Mouse (Mus musculus) heart, postnatal 0 days (tissue): Measurements from ENCODE around the gene Nrgn. TPM values are rescaled to one million over a fixed set of nuclear protein-coding genes. Genes with fewer than 3 reads are reported as not detected.

ENCODE experiments used
- ATAC-seq: fragments of 200-750 bp; cut with Nextera tagmentation; 2 replicates; pipeline ENCODE4 v1.8.0; 2017; ENCODE audit warnings: low read depth, moderate number of reproducible peaks, moderate library complexity; ENCODE audit not compliant: insufficient read depth
- DNase-seq: peaks from one replicate; pipeline ENCODE4 v3.0.0-alpha.2; 2016; ENCODE audit warnings: low spot score
- H3K27ac ChIP-seq: fragments of 300-500 bp; sonication (generic); 2 replicates; pipeline ENCODE4 v1.5.1; 2014; ENCODE audit warnings: low read depth, mild to moderate bottlenecking
- H3K27me3 ChIP-seq: fragments of 300-500 bp; sonication (generic); 2 replicates; pipeline ENCODE4 v1.6.1; 2014; ENCODE audit warnings: low read length, mixed read lengths; ENCODE audit not compliant: control insufficient read depth, insufficient read depth
- H3K36me3 ChIP-seq: fragments of 300-500 bp; sonication (generic); replicated peaks from 2 replicates; pipeline ENCODE4 v1.6.1; 2014; ENCODE audit warnings: low read length, mixed read lengths; ENCODE audit not compliant: control insufficient read depth, insufficient read depth
- H3K4me1 ChIP-seq: fragments of 300-500 bp; sonication (generic); 2 replicates; pipeline ENCODE4 v1.6.1; 2014; ENCODE audit warnings: antibody characterized with exemption; ENCODE audit not compliant: control insufficient read depth, insufficient read depth
- H3K4me2 ChIP-seq: fragments of 300-500 bp; sonication (generic); 2 replicates; pipeline ENCODE4 v1.6.1; 2014; ENCODE audit warnings: low read depth, mild to moderate bottlenecking, low read length, moderate library complexity
- H3K4me3 ChIP-seq: fragments of 300-500 bp; sonication (generic); 2 replicates; pipeline ENCODE4 v1.5.1; 2014; ENCODE audit warnings: low read depth, low read length
- H3K9ac ChIP-seq: fragments of 300-500 bp; sonication (generic); replicated peaks from 2 replicates; pipeline ENCODE4 v1.6.1; 2014; ENCODE audit warnings: low read depth, low read length, mixed read lengths
- H3K9me3 ChIP-seq: fragments of 300-500 bp; sonication (generic); replicated peaks from 2 replicates; pipeline ENCODE4 v1.6.1; 2016; ENCODE audit warnings: low read length; ENCODE audit not compliant: control insufficient read depth
- CTCF ChIP-seq: IDR thresholded peaks from 2 replicates; pipeline ENCODE4 v1.5.1; 2016; ENCODE audit warnings: antibody characterized with exemption, control low read depth, low read depth
- EP300 ChIP-seq: IDR thresholded peaks from 2 replicates; pipeline ENCODE4 v1.6.1; 2016; ENCODE audit warnings: antibody characterized with exemption, low read depth
- WGBS: fragments of 180-500 bp; shearing (Covaris S2); extraction: QIAGEN DNeasy Blood & Tissue Kit; methylation state at CpG from one replicate; pipeline ENCODE4 v1.1.7; 2014; 5-methylcytosine and 5-hydroxymethylcytosine counted together
- polyA plus RNA-seq: library from polyadenylated mRNA; unstranded; fragments of >200 nt; fragmentation: Nextera tagmentation; extraction: Ambion mirVana; gene quantifications from 2 replicates; pipeline ENCODE4 v1.2.1, GENCODE M21; 2015
- total RNA-seq: library from RNA; depleted of rRNA; stranded (reverse); fragments of >200 nt; gene quantifications from 2 replicates; pipeline ENCODE4 v1.2.3, GENCODE M21; 2014; ENCODE audit warnings: low replicate concordance

The Nrgn gene
- total and polyA plus RNA-seq, 2 experiments from 2014 or later: 2.0 TPM; not detected in 1

DNA sequence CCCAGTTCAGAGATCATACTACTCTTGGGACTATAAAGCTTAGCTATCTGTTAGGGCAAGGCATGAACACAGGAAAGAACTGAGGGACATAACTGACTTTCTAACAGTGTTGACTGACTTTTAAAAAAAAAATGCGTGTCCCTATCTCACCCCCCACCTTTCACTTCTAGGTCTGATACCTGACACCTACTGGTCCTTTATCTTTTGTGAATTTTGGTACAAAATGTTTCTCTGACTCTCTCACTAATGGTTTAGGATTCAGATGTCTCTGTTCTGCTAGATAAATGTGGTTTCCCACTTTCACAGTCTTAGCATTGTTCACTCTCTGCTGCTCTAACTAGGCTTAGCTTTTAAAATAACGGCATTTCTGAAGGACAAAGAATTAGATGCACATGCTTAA is 39.3 kb upstream of the Nrgn start:
- Histone ChIP-seq H3K4me2 (no peak overlapping the region), H3K36me3 (no peaks in the 10 kb centered on the region), H3K9ac (no peak overlapping the region), H3K27ac (no peak overlapping the region), H3K4me1 (no peaks in the 10 kb centered on the region), H3K4me3 (no peak overlapping the region), H3K27me3 (no peaks in the 10 kb centered on the region), H3K9me3 (no peaks in the 10 kb centered on the region)
- ATAC-seq (no peak), DNase-seq (no peak)
- TF ChIP-seq EP300 (no peak), CTCF (no peak)
- WGBS: 54% methylated on average over 2 of the region's 2 CpGs

DNA sequence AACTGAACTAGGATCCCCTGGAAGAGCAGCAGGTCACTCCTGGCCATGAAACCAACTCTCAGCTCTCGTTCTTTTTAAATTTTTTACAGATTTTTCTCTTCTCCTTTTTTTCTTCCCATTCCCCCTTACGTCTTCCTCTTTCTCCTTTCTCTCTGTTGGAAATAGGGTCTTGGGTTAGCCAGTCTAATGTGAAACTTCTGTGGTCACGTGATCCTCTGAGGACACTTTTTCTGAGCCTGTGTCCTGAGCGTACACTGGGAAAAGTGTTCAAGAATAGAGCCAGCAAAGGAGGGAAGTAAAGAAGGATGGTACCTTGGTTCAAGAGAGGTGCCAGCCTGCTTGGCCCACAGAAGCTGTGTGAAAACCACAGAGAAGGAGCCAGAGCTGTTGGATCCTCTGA is 37.7 kb upstream of the Nrgn start:
- no peaks in the 10 kb centered on the region for H3K9me3 ChIP-seq
- ATAC-seq: no peak

DNA sequence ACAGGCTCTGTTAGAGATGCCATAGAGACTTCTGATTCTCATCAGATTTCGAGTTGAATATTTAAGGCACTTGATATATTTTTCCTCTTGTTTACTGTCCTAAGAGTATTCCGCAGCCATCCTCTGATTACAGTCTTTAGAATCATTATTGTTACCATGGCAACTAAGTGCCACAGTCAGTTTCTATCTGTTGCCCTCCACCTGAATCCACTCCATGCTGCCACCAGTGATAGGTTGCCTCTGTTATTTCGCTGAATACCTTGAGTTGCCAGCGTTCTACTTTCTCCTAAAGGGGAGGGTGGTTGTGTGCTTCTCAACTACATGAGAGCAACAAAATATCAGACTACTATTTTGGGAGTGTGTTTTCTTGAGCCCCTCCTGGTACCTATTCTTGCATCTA is 34.0 kb upstream of the Nrgn start:
- TF ChIP-seq CTCF: no peak
- no peak for TF ChIP-seq EP300
- ATAC-seq: no peak
- H3K27me3 ChIP-seq: no peaks in the 10 kb centered on the region
- H3K9ac ChIP-seq: no peak overlapping the region
- no peak overlapping the region for H3K4me3 ChIP-seq
- no peaks in the 10 kb centered on the region for H3K4me1 ChIP-seq
- H3K4me2 ChIP-seq: no peak overlapping the region
- DNase-seq: no peak
- H3K9me3 ChIP-seq: no peaks in the 10 kb centered on the region
- WGBS: 64% methylated on average over 4 of the region's 4 CpGs
- no peaks in the 10 kb centered on the region for H3K36me3 ChIP-seq
- no peak overlapping the region for H3K27ac ChIP-seq

More for the DNA sequence above, 37.7 kb upstream of the Nrgn start:
- Histone ChIP-seq H3K27ac (no peak overlapping the region), H3K4me2 (no peak overlapping the region), H3K36me3 (no peaks in the 10 kb centered on the region), H3K4me1 (no peaks in the 10 kb centered on the region), H3K9ac (no peak overlapping the region), H3K4me3 (no peak overlapping the region), H3K27me3 (no peaks in the 10 kb centered on the region)
- no peak for DNase-seq
- WGBS: 78% methylated on average over 4 of the region's 4 CpGs
- TF ChIP-seq EP300 (no peak), CTCF (no peak)

DNA sequence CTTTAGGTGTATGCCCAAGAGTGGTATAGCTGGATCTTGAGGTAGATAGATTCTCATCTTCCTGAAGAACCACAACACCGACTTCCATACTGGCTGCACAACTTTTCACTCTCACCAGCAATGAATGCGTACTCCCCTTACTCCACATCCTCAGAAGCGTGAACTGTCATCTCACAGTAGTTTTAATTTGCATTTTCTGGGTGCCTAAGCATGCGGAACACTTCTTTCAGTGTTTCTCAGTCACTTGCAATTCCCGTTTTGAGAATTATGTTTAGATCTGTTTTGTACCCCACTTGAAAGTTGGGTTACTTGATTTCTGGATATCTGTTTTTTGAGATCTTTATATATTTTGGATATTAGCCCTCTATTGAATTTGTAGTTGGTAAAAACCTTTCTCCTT is 30.9 kb upstream of the Nrgn start:
- no peaks in the 10 kb centered on the region for H3K27me3 ChIP-seq
- no peaks in the 10 kb centered on the region for H3K4me1 ChIP-seq
- 79% methylated on average over 5 of the region's 5 CpGs for WGBS
- no peak overlapping the region for H3K27ac ChIP-seq
- no peak overlapping the region for H3K4me3 ChIP-seq
- no peak overlapping the region for H3K4me2 ChIP-seq
- TF ChIP-seq CTCF (no peak), EP300 (no peak)
- no peaks in the 10 kb centered on the region for H3K9me3 ChIP-seq
- DNase-seq (no peak), ATAC-seq (no peak)
- no peak overlapping the region for H3K9ac ChIP-seq
- no peaks in the 10 kb centered on the region for H3K36me3 ChIP-seq

DNA sequence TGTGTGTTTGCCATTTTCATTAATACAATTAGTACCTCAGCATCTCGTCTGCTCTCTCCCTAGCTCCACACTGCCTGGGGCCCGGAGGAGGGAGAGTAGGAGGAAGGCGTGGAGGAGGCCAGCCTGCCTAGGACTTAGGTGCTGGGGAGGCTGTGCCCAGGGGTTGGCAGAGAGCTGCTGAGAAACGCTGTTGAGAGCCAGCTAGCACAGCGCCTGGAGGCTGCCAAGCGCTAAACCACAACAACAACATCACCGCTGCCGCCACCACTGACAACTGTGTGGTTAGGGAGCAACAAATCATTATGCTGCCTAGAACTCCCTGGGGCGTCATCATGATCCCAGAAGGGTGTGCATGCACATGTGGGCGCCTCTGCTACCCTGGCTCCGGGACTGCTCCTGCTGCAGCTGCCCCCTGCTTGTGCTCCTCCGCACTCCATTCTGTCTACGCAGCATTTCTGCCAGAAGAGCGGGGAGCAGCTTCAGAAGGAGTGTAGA is 23.8 kb upstream of the Nrgn start:
- no peak for TF ChIP-seq EP300
- TF ChIP-seq CTCF: no peak
- no peaks in the 10 kb centered on the region for H3K36me3 ChIP-seq
- 35% methylated on average over 14 of the region's 14 CpGs for WGBS
- H3K27me3 ChIP-seq: no peaks in the 10 kb centered on the region
- H3K27ac ChIP-seq: no peak overlapping the region
- H3K4me1 ChIP-seq: 0 out of 2 replicates have a peak, but pooled peaks cover 7% of the 10 kb centered on the region
- ATAC-seq (no peak), DNase-seq (no peak)
- H3K4me3 ChIP-seq: no peak overlapping the region
- no peaks in the 10 kb centered on the region for H3K9me3 ChIP-seq
- H3K9ac ChIP-seq: no peak overlapping the region
- H3K4me2 ChIP-seq: no peak overlapping the region

DNA sequence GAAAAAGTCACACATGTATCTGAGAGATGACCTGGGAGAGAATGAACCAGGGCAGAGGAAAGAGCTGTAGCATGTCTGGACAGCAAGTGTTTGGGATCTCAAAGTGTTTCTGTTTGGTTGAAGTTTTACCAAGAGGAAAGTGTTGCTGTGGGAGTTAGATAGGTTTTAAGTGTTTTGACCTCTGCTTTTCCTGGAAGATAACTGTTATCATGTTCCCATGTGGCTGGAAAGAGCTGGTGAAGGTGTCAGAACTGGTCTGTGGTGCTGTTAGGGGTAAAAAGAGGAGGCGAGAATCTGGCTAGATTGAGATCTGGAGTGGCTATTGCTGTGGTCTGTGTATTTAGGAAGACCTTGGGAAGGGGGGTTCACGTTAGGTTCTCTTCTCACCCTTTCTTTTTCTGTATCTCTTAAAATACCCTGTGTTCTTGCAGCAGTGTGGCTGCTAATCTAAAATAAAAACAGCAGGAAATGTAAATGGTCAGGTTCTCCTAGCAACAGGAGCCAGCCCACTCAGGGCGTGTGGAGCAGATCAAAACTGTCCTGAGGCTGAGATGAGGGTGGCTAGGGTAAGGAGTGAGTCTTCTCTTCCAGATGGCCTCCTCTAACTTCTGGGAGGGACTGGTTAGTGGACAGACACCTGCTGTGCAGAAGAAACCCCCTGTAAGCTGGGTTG is 19.6 kb upstream of the Nrgn start:
- no peak overlapping the region for H3K4me3 ChIP-seq
- no peak for TF ChIP-seq EP300
- no peak for TF ChIP-seq CTCF
- H3K9me3 ChIP-seq: no peaks in the 10 kb centered on the region
- no peak overlapping the region for H3K9ac ChIP-seq
- WGBS: 23% methylated on average over 3 of the region's 3 CpGs
- H3K36me3 ChIP-seq: no peaks in the 10 kb centered on the region
- no peak for ATAC-seq
- H3K27me3 ChIP-seq: no peaks in the 10 kb centered on the region
- peaks cover 28% of the 10 kb centered on the region for H3K4me1 ChIP-seq
- H3K27ac ChIP-seq: no peak overlapping the region
- DNase-seq: no peak
- no peak overlapping the region for H3K4me2 ChIP-seq
